Mouse (Mus musculus) liver, embryonic 16.5 days (tissue): ENCODE measurements around the gene Tbrg4. TPM values are rescaled to one million over a fixed set of nuclear protein-coding genes. Genes with fewer than 3 reads are reported as not detected.

Experiments
- ATAC-seq: fragments of 200-750 bp; cut with Nextera tagmentation; 2 replicates; pipeline ENCODE4 v1.8.0; 2017; ENCODE audit warnings: low read depth, mild to moderate bottlenecking, moderate number of reproducible peaks, moderate library complexity
- H3K27ac ChIP-seq: fragments of 300-500 bp; sonication (generic); 2 replicates; pipeline ENCODE4 v1.5.1; 2014; ENCODE audit warnings: mild to moderate bottlenecking, low read length
- H3K27me3 ChIP-seq: fragments of 300-500 bp; sonication (generic); 2 replicates; pipeline ENCODE4 v1.6.1; 2014; ENCODE audit warnings: low read depth, low read length, mixed read lengths; ENCODE audit not compliant: control insufficient read depth, insufficient read depth
- H3K36me3 ChIP-seq: fragments of 300-500 bp; sonication (generic); 2 replicates; pipeline ENCODE4 v1.6.1; 2014; ENCODE audit warnings: mild to moderate bottlenecking; ENCODE audit not compliant: control insufficient read depth, insufficient read depth
- H3K4me1 ChIP-seq: fragments of 300-500 bp; sonication (generic); 2 replicates; pipeline ENCODE4 v1.6.1; 2014; ENCODE audit warnings: low read depth, low read length, mixed read lengths; ENCODE audit not compliant: control insufficient read depth
- H3K4me2 ChIP-seq: fragments of 300-500 bp; sonication (generic); 2 replicates; pipeline ENCODE4 v1.6.1; 2014; ENCODE audit warnings: low read depth, low read length, mixed read lengths
- H3K4me3 ChIP-seq: fragments of 300-500 bp; sonication (generic); 2 replicates; pipeline ENCODE4 v1.5.1; 2014; ENCODE audit warnings: low read depth, mild to moderate bottlenecking, low read length
- H3K9ac ChIP-seq: fragments of 300-500 bp; sonication (generic); 2 replicates; pipeline ENCODE4 v1.6.1; 2014; ENCODE audit warnings: low read depth, low read length
- H3K9me3 ChIP-seq: fragments of 300-500 bp; sonication (generic); replicated peaks from 2 replicates; pipeline ENCODE4 v1.6.1; 2016; ENCODE audit warnings: low read length; ENCODE audit not compliant: control insufficient read depth
- WGBS: fragments of 180-500 bp; shearing (Covaris S2); extraction: QIAGEN DNeasy Blood & Tissue Kit; methylation state at CpG from one replicate; pipeline ENCODE4 v1.1.7; 2014; ENCODE audit not compliant: insufficient replicate concordance; 5-methylcytosine and 5-hydroxymethylcytosine counted together
- polyA plus RNA-seq: library from polyadenylated mRNA; unstranded; fragments of >200 nt; fragmentation: Nextera tagmentation; extraction: Ambion mirVana; gene quantifications from 2 replicates; pipeline ENCODE4 v1.2.1, GENCODE M21; 2015

Tbrg4 gene
- 27.2 and 28.6 TPM in 2 replicates for polyA plus RNA-seq

DNA sequence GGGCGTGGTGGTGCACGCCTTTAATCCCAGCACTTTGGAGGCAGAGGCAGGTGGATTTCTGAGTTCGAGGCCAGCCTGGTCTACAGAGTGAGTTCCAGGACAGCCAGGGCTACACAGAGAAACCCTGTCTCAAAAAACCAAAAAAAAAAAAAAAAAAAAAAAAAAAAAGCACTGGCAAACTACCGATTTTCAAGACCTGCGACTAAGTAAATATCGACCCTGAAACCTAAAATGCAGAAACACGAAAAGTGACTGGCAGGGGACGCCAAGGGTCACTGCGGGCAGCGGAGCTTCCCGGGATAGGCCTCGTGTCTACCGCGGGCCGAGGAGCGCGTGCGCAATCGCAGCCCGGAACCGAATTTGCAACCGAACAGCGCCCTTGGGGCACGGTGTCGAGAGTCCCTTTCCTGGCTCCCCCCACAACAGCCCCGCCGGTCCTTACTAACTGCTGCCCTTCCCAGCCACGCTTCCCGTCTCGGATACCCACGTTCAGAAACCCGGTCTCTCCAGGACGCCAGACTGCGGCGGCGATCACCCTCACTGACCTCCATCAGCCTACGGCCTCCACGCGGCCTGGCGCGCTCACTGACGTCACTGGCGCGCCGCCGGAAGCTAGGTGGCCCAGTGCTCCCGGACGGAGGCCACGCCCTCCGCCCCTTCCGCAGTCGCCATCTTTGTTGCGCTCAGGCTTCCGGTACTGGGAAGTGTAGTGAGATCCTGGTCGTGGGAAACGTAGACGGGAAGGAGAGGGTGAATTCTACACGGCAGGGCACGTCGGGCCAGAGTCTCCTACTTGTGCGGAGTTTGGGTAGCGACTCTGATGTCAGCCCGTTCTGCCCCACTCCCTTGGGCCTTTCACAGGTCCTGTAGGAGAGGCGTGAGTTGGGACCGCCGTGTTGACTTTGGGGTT is at the start of gene Tbrg4:
Tbrg4 (minus strand) TSS at position 590 of the 910 bp plus-strand sequence.
- peaks cover 18% of the 10 kb centered on the region for H3K36me3 ChIP-seq
- peak within 1 kb of the TSS; percentile 84 for H3K4me2 ChIP-seq
- H3K4me3 ChIP-seq: peak within 1 kb of the TSS; percentile 87
- peak within 1 kb of the TSS; percentile 89 for H3K27ac ChIP-seq
- no peaks in the 10 kb centered on the region for H3K27me3 ChIP-seq
- ATAC-seq: peak; percentile 93
- H3K4me1 ChIP-seq: peaks cover 32% of the 10 kb centered on the region
- peak within 1 kb of the TSS; percentile 75 for H3K9ac ChIP-seq
- no peaks in the 10 kb centered on the region for H3K9me3 ChIP-seq
- WGBS: under 1% methylated on average over 66 of the region's 66 CpGs

DNA sequence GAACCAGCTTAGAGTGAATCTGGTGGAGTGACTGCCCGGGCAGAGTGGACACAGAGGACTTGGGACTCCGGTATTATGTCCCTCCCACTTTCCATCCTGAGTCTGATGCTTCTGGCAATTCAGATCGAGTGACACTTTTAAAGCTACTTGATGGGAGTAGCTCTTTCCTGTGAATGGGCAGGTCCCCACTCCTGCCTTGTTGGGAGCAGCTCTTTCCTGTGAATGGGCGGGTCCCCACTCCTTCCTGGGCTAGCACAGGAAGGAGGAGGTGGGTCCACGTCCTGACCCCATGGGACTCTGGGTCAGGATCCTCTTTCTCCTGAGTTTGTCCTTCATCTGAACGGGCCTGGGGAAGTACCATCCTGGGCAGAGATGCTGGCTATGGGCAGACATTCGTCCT is 49.5 kb upstream of the Tbrg4 start:
- no peaks in the 10 kb centered on the region for H3K9me3 ChIP-seq
- no peak overlapping the region for H3K4me2 ChIP-seq
- no peak overlapping the region for H3K4me3 ChIP-seq
- no peaks in the 10 kb centered on the region for H3K36me3 ChIP-seq
- no peak overlapping the region for H3K9ac ChIP-seq
- no peaks in the 10 kb centered on the region for H3K27me3 ChIP-seq
- WGBS: 32% methylated on average over 7 of the region's 7 CpGs
- no peaks in the 10 kb centered on the region for H3K4me1 ChIP-seq
- ATAC-seq: no peak
- H3K27ac ChIP-seq: no peak overlapping the region

DNA sequence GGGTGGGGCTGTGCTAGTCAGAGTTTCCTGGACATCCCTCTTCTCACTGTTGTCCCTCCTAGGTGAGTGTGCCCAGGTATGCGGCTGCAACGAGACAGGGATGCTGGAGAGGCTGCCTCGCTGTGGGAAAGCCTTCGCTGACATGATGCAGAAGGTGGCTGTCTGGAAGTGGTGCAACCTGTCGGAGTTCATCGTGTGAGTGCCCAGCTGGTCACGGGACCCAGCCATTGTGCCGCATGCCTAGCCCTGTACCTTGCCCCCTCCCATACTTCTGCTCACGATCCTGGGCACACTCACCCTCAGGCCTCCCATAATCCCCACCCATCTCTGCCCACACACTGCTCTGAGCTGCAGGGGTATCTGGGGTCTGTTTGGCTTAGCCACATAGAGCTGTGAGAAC is 48.8 kb upstream of the Tbrg4 start:
- no peaks in the 10 kb centered on the region for H3K27me3 ChIP-seq
- no peaks in the 10 kb centered on the region for H3K36me3 ChIP-seq
- no peak overlapping the region for H3K9ac ChIP-seq
- no peak overlapping the region for H3K27ac ChIP-seq
- no peaks in the 10 kb centered on the region for H3K9me3 ChIP-seq
- no peak overlapping the region for H3K4me2 ChIP-seq
- no peak overlapping the region for H3K4me3 ChIP-seq
- no peaks in the 10 kb centered on the region for H3K4me1 ChIP-seq
- WGBS: 71% methylated on average over 9 of the region's 9 CpGs
- no peak for ATAC-seq

DNA sequence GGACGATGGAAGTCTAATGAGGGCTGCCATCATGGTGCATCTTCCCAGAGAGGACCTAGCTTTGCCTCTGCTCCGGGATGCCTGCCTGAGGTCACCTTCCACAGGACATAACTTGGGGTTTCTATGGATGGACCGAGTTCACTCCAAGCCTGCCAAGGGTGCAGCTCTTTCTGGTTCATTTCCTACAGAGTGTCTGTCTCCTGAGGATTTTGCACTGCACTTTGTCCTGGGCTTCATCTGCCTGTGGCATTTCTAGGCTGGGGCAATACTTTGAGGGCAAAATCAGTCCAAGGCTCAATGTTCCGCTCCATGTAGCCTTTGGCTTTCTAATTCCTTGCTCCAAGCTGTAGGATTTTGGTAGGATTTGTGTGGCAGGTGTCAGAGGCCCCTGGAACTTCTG is 45.0 kb upstream of the Tbrg4 start:
- no peak overlapping the region for H3K27ac ChIP-seq
- H3K4me3 ChIP-seq: no peak overlapping the region
- 54% methylated on average over 4 of the region's 4 CpGs for WGBS
- no peaks in the 10 kb centered on the region for H3K27me3 ChIP-seq
- no peak for ATAC-seq
- H3K4me1 ChIP-seq: no peaks in the 10 kb centered on the region
- no peak overlapping the region for H3K9ac ChIP-seq
- H3K9me3 ChIP-seq: no peaks in the 10 kb centered on the region
- no peaks in the 10 kb centered on the region for H3K36me3 ChIP-seq
- H3K4me2 ChIP-seq: no peak overlapping the region

DNA sequence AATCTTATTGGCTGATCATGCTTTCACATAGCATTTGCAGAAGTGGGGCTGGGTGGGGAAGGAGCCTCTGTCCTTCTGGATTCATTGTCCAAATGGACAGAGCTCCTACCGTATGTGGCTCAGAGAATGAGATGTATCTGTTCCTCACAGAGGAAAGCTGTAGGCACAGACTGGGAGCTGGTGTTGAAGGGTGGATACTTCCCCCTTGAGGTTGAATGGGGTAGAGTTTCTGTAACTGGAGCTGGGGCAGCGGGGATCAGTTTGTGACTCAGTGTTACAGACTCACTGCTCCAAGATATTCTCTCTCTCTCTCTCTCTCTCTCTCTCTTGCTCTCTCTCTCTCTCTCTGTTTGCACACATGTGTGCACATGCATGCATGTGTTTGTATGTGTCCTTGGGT is 44.2 kb upstream of the Tbrg4 start:
- WGBS: 40% methylated on average over 2 of the region's 2 CpGs
- no peaks in the 10 kb centered on the region for H3K27me3 ChIP-seq

DNA sequence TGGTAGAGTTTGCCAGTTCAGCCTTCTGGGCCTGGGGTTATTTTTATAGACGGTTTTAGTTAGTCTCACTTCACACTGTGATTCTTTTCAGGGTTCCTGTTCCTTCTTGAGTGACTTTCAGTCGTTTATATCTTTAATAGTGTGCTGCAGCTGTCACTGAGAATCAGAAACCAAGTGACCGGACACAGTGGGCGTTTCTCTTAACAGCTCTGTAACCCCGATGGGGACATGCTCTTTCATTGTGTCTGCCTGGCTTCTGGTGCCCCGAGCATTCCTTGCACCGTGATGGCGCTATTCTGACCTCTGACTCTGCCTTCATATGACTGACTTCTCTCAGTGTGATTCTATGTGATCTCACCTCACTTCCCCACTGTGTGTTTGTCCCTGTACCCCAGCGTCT is 43.2 kb upstream of the Tbrg4 start:
- Histone ChIP-seq H3K27me3 (no peaks in the 10 kb centered on the region), H3K9ac (no peak overlapping the region), H3K4me3 (no peak overlapping the region), H3K27ac (no peak overlapping the region), H3K4me1 (no peaks in the 10 kb centered on the region), H3K4me2 (no peak overlapping the region), H3K9me3 (no peaks in the 10 kb centered on the region), H3K36me3 (no peaks in the 10 kb centered on the region)
- 53% methylated on average over 9 of the region's 9 CpGs for WGBS
- no peak for ATAC-seq

More for the DNA sequence above, 44.2 kb upstream of the Tbrg4 start:
- no peak overlapping the region for H3K27ac ChIP-seq
- no peaks in the 10 kb centered on the region for H3K36me3 ChIP-seq
- H3K4me3 ChIP-seq: no peak overlapping the region
- no peak overlapping the region for H3K9ac ChIP-seq
- H3K9me3 ChIP-seq: no peaks in the 10 kb centered on the region
- H3K4me2 ChIP-seq: no peak overlapping the region
- no peak for ATAC-seq
- no peaks in the 10 kb centered on the region for H3K4me1 ChIP-seq

DNA sequence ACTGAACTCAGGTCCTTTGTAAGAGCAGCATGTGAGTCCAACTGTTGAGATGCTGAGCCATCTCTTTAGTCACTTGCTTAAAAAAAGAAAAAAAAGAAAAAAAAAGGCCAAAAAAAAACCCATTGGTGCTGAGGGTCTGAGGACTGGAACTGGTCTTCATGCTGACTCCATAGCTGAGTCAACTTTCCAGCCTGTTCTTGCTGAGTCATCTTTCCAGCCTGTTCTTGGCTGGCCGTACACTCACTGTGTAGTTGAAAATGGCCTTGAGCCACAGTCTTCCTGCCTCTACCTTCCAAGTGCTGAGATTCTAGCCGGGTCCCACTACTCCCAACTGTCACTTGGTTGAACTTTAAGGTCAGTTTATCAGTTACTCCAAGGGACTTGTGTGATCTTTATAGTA is 40.8 kb upstream of the Tbrg4 start:
- no peaks in the 10 kb centered on the region for H3K4me1 ChIP-seq
- H3K9ac ChIP-seq: no peak overlapping the region
- H3K4me3 ChIP-seq: no peak overlapping the region
- no peak for ATAC-seq
- no peak overlapping the region for H3K4me2 ChIP-seq
- H3K36me3 ChIP-seq: no peaks in the 10 kb centered on the region
- H3K27me3 ChIP-seq: no peaks in the 10 kb centered on the region
- no peak overlapping the region for H3K27ac ChIP-seq
- no peaks in the 10 kb centered on the region for H3K9me3 ChIP-seq
- WGBS: 57% methylated on average over 2 of the region's 2 CpGs

DNA sequence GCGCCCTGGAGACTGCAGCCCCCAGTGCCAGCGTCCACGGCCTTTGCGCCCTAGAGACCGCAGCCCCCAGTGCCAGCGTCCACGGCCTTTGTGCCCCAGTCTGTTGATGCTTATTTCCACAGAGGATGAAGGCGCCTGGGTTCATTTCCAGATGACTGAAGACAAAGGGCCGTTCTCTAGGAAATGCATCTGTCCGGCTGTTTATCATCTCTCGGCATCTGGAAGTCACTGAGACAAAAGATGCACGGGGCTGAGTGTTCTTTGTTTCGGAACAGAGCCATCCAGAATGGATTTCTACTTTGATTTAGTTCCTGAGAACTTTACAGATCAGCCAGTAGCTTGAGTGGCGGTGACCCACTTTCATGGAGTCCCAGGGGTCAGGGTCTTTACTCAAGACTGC is 35.3 kb upstream of the Tbrg4 start:
- no peak for ATAC-seq

DNA sequence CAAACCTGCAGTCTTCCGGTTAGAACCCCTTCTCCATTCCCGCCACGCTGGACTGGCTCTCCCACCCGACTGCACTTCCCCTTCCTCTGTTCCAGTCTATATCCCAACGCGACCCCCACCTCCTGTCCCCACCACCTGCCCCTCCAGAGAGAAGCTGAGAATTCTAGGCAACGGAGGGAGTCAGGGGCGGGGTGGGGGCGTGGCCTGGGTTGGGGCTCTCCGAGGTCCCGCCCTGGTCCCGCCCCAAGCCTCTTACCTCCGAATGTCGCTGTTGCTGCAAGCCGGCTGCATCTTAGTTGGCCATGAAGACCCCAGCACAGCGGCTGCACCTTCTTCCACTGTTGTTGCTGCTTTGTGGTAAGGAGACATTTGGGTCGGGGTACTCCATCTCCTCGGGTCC is 32.4 kb upstream of the Tbrg4 start, which contains the start of gene Ramp3:
Ramp3 (plus strand) TSS at position 251 of the 400 bp plus-strand sequence.
- Histone ChIP-seq H3K36me3 (no peaks in the 10 kb centered on the region), H3K27ac (no peak within 1 kb of the TSS), H3K4me1 (no peaks in the 10 kb centered on the region; the same call in none of the 2 replicates), H3K4me3 (peak within 1 kb of the TSS; percentile 47), H3K9ac (no peak within 1 kb of the TSS), H3K27me3 (peaks cover 2% of the 10 kb centered on the region), H3K4me2 (peak within 1 kb of the TSS; percentile 65), H3K9me3 (no peaks in the 10 kb centered on the region)
- ATAC-seq: peak; percentile 35
- WGBS: 2% methylated on average over 18 of the region's 18 CpGs

More for the DNA sequence above, 35.3 kb upstream of the Tbrg4 start:
- 61% methylated on average over 14 of the region's 14 CpGs for WGBS
- H3K9ac ChIP-seq: no peak overlapping the region
- no peaks in the 10 kb centered on the region for H3K36me3 ChIP-seq
- H3K27me3 ChIP-seq: no peaks in the 10 kb centered on the region; the same call in 1 of the 2 replicates
- H3K27ac ChIP-seq: no peak overlapping the region
- no peak overlapping the region for H3K4me2 ChIP-seq
- H3K4me3 ChIP-seq: no peak overlapping the region
- no peaks in the 10 kb centered on the region for H3K9me3 ChIP-seq
- no peaks in the 10 kb centered on the region; the same call in none of the 2 replicates for H3K4me1 ChIP-seq
